Mouse (Mus musculus) MEL (cell line): ENCODE data around the gene Kxd1.

Experiments used
- CHD2 ChIP-seq: IDR thresholded peaks from 2 replicates; pipeline ENCODE4 v1.6.1; 2011; ENCODE audit warnings: low read length, improper control_type of control experiment
- CTCF ChIP-seq, 3 experiments: IDR thresholded peaks in 2 of 3; conservative IDR thresholded peaks in 1 of 3; 2 replicates each; pipeline ENCODE4 v1.5.1; 2011 to 2012; ENCODE audit warnings: low read length in 3 of 3, low read depth in 2 of 3, mild to moderate bottlenecking in 2 of 3, improper control_type of control experiment in 1 of 3, inconsistent platforms in 1 of 3, mixed read lengths in 1 of 3, moderate library complexity in 1 of 3; ENCODE audit not compliant: control insufficient read depth in 1 of 3, insufficient read depth in 1 of 3, poor library complexity in 1 of 3, severe bottlenecking in 1 of 3
- HCFC1 ChIP-seq: IDR thresholded peaks from 2 replicates; pipeline ENCODE4 v1.6.1; 2012; ENCODE audit warnings: low read depth, mild to moderate bottlenecking, inconsistent platforms, low read length, improper control_type of control experiment, moderate library complexity
- MAFK ChIP-seq: IDR thresholded peaks from 2 replicates; pipeline ENCODE4 v1.6.1; 2011; ENCODE audit warnings: low read depth, mild to moderate bottlenecking, low read length, improper control_type of control experiment, borderline replicate concordance
- MAX ChIP-seq: IDR thresholded peaks from 2 replicates; pipeline ENCODE4 v1.6.1; 2011; ENCODE audit warnings: low read length, improper control_type of control experiment
- SIN3A ChIP-seq: IDR thresholded peaks from 2 replicates; pipeline ENCODE4 v1.6.1; 2012; ENCODE audit warnings: low read length, improper control_type of control experiment, inconsistent platforms
- USF2 ChIP-seq, 2 experiments: IDR thresholded peaks; 2 replicates each; pipeline ENCODE4 v1.6.1; 2011 to 2012; ENCODE audit warnings: improper control_type of control experiment in 2 of 2, low read length in 2 of 2, borderline replicate concordance in 1 of 2, inconsistent platforms in 1 of 2, low read depth in 1 of 2, mild to moderate bottlenecking in 1 of 2; ENCODE audit not compliant: insufficient read depth in 1 of 2

DNA sequence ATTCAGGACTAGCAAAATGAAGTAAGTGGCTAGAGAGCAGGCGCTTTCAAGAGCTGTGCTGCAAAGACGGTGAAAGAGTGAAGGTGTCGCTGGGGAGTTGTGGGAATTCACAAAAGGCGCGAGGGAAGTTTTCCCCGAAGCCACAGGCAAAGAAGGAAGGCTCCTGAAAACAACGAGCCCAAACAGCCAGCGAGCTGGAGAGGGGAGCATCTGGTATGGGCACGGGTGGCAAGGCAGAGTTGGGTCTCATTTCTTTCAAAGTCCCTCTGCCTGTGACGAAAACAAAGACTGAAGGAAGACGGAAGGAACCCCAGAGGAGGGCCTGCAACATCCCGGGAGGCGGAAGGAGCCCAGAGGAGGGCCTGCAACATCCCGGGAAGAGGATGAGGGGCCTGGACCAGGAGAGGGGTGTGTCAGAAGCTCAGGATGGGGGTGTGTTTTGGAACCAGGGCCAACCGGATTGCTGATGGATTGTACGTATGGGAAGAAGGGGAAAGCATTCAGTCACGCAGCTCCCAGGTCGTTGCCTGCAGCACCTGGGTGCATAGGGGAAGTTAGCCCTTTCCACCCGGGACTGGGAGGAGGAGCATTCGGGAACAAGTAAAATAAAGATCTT lies 36.8 kb downstream of the Kxd1 start:
- TF ChIP-seq MAFK (no peak), USF2 (IDR thresholded peaks at IDR 0.05; ENCODE audit: borderline replicate concordance in 1 of 2, insufficient read depth in 1 of 2, low read depth in 1 of 2, low read length in 2 of 2) (no peak), SIN3A (no peak), CTCF (IDR thresholded peaks at IDR 0.05 in 2 of 3, conservative IDR thresholded peaks at IDR 0.05 in 1 of 3; ENCODE audit: control insufficient read depth in 1 of 3, insufficient read depth in 1 of 3, low read depth in 2 of 3, low read length in 3 of 3, poor library complexity in 1 of 3, severe bottlenecking in 1 of 3) (no peak), MAX (no peak), CHD2 (no peak), HCFC1 (no peak)
